Comparison of ENCODE assay signal across 28 mouse cellular contexts in genomic region chr11:28782486-28782885, GRCm38 (mm10).
DNase-seq lines count a peak whose midpoint lies in the region; ATAC-seq lines count a peak whose summit lies in the region.
"Had no signal": no experiment of that assay in that cellular context is flagged by ENCODE, and none has a peak within 500 bp of the region (broad histone marks: within the 10 kb centered on the region; RNA-seq: fewer than 3 reads in every experiment).

No protein-coding gene starts in this region.

- H3K9me3 ChIP-seq in embryonic facial prominence, embryonic 10.5 days: no peaks in the 10 kb centered on the region
- H3K9me3 ChIP-seq: G1E; heart, embryonic 10.5 days; heart, embryonic 13.5 days had no signal

- H3K4me1 ChIP-seq in embryonic facial prominence, embryonic 10.5 days: 0 out of 2 replicates have a peak, but pooled peaks cover 5% of the 10 kb centered on the region
- H3K4me1 ChIP-seq: heart, embryonic 10.5 days; heart, embryonic 13.5 days had no signal

- no peak overlapping the region for H3K4me3 ChIP-seq in embryonic facial prominence, embryonic 10.5 days
- H3K4me3 ChIP-seq: heart, adult 2 months; heart, embryonic 10.5 days; heart, embryonic 13.5 days had no signal

- ATAC-seq in erythroblast, adult 5-6 weeks (replicated peaks; ENCODE audit: low FRiP score, poor library complexity, severe bottlenecking): no peak
- ATAC-seq: forebrain, embryonic 14.5 days; forebrain, postnatal 0 days; hindbrain, postnatal 0 days; inflammation-experienced regulatory T-cells, adult 6 months; intestine, embryonic 16.5 days had no signal

- peak; percentile 21 for DNase-seq in 3T3-L1 (ENCODE audit: low read depth, low spot score)
- peak; percentile 44 for DNase-seq in embryo, embryonic 10.5 days (ENCODE audit: low spot score)
- peak; percentile 24 for DNase-seq in embryonic facial prominence, embryonic 10.5 days (ENCODE audit: low spot score)
- no peak for DNase-seq in frontal cortex, postnatal 25 days (ENCODE audit: low spot score in 2 of 2)
- DNase-seq in cerebellum, adult 18-20 months: no peak
- DNase-seq: adrenal gland, adult 2 months; adrenal gland, postnatal 14 days; B cell, adult 2 months; cerebellum, adult 11 months; cerebellum, adult 8-10 months; cerebellum, postnatal 10 days; forebrain, postnatal 0 days; gastrocnemius, postnatal 25 days; heart, adult 2 months; heart, postnatal 14 days; heart, postnatal 4 days; kidney, adult 18-20 months; kidney, adult 9 months had no signal

- H3K27ac ChIP-seq in embryonic facial prominence, embryonic 10.5 days (replicated peaks): no peak overlapping the region; the same call in 1 of the 2 replicates
- H3K27ac ChIP-seq: heart, adult 2 months; heart, embryonic 10.5 days; heart, embryonic 13.5 days; hindbrain, embryonic 14.5 days; hindbrain, postnatal 0 days had no signal

- H3K27me3 ChIP-seq in embryonic facial prominence, embryonic 10.5 days (replicated peaks; ENCODE audit: low read depth, poor library complexity, severe bottlenecking): no peaks in the 10 kb centered on the region
- H3K27me3 ChIP-seq: CH12.LX; heart, embryonic 13.5 days had no signal

- no peaks in the 10 kb centered on the region for H3K36me3 ChIP-seq in embryonic facial prominence, embryonic 10.5 days (replicated peaks)
- H3K36me3 ChIP-seq: G1E; heart, embryonic 10.5 days; heart, embryonic 13.5 days had no signal

- WGBS in embryonic facial prominence, embryonic 10.5 days: 37% methylated on average over 2 of the region's 2 CpGs

Comparison
In these comparisons a context has a peak if more than half of its experiments do, and no peak if none do; other contexts are left out.
1. DNase-seq: peak in 3T3-L1 (single experiment), embryo, embryonic 10.5 days (single experiment) and embryonic facial prominence, embryonic 10.5 days (single experiment); none in frontal cortex, postnatal 25 days (0 of 2) and cerebellum, adult 18-20 months (0 of 2).